Comparison of ENCODE assay signal across 18 mouse cellular contexts in genomic region chr4:63935960-63936359, GRCm38 (mm10).
"Had no signal": no experiment of that assay in that cellular context is flagged by ENCODE, and none has a peak within 500 bp of the region (broad histone marks: within the 10 kb centered on the region; RNA-seq: fewer than 3 reads in every experiment).

No protein-coding gene starts in this region.

- DNase-seq: gastrocnemius, postnatal 14 days; gastrocnemius, postnatal 36 days; heart, adult 11 months; heart, adult 2 months; heart, postnatal 10 days; heart, postnatal 36 days; kidney, adult 11 months; kidney, adult 2 months; kidney, adult 9 months; kidney, postnatal 14 days; kidney, postnatal 36 days; layer of hippocampus, adult 9-11 months; layer of hippocampus, postnatal 36 days; left cerebral cortex, postnatal 4 days; liver, embryonic 13.5 days; liver, postnatal 0 days had no signal

- ATAC-seq: hindbrain, postnatal 0 days; intestine, embryonic 16.5 days; liver, postnatal 0 days had no signal
